Mouse (Mus musculus) adrenal gland, adult 18-20 months (tissue): ENCODE data around the gene Fam71e2. TPM values are rescaled to one million over a fixed set of nuclear protein-coding genes. Genes with fewer than 3 reads are reported as not detected.

Source experiments
- DNase-seq, 2 experiments: peaks; one replicate each; pipeline ENCODE4 v3.0.0; 2021 to 2022; ENCODE audit warnings: low spot score in 2 of 2
- total RNA-seq, 2 experiments: library from RNA; stranded (reverse); gene quantifications; 1 replicate in 1 of 2; 2 replicates in 1 of 2; pipeline ENCODE4 v1.2.3; 2021

The Fam71e2 gene
- total RNA-seq, 2 experiments from 2014 or later = not detected

DNA sequence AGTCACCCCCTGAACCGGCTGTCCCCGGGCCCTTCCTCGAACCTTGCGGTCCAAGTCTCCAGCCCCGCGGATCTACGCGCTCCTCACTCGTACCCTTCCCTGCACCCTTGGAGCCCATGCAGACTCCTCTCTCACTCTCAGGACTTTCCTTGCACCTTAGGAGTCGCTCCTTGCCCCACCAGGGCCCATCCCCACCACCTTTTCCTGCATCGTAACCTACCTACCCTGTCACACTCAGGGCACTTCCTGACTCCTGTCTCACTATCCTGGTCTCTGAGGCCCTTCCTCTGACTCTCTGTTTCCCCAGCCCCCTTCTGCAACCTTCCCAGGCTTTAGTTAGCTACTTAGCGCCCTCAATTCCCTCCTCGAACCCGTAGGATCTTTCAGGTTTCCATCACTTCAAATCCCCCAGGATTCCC lies 30.8 kb downstream of the Fam71e2 start:
- no peak for DNase-seq

DNA sequence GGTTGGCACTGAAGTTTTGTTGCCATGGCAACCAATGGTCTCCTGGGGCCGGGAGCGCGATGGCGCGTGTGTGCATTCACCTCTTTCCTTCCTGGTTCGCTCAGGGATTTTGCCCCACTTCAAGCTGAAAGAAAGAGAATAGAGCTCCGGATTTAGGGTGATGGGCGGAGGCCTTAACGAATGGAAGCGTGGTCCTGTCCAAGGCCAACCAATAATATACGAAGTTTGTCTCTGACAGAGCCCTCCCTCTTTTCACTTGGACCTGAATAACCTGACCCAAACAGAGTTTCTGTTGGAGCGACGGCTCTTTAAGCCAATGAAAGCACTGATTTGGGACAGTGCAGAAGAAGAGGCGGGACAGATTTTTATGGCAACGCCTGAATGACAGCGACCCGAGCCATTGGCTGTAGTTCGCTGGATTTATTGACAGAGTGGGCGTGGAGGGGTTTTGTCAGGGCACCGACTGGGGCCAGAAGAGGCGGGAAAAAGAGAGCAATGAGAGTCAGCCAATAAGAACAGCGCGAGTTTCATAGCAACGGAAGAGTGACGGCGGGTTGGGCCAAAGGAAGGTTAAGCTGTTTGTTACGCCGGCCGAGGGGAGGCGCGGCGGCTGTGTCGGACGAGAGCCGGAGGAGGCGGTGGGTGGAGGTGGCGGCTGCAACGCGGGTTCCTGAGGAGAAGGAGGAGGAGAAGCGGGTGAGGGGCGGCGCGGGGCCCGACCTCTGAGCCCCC lies 31.4 kb downstream of the Fam71e2 start, which contains the start of gene Kmt5c:
Gene Kmt5c, plus strand, starts transcription at position 572 of the 732 bp plus-strand sequence.
- peak; percentile 87 for DNase-seq

DNA sequence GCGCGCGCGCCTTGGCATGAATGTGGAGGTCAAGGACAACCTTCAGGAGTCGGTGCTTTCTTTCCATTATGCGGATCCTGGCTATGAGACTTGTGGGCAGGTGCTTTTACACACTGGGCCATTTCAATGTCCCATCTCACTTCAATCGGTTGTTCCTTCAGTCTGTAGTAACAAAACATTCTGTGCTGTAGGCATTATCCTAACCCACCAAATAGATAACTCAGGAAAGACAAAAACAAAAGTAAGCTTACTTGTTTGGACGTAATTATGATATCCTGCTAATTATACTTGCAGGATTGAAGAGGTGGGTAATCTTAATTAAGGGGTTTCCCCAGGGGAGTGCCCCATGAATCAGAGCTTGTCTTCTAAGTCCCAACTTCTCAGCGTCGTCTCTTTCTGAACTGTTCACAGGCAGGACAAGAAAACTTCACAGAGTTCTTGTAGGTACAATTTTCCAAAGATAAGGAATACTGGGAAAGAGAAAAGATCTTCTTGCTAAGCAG lies 32.0 kb downstream of the Fam71e2 start:
- no peak for DNase-seq

DNA sequence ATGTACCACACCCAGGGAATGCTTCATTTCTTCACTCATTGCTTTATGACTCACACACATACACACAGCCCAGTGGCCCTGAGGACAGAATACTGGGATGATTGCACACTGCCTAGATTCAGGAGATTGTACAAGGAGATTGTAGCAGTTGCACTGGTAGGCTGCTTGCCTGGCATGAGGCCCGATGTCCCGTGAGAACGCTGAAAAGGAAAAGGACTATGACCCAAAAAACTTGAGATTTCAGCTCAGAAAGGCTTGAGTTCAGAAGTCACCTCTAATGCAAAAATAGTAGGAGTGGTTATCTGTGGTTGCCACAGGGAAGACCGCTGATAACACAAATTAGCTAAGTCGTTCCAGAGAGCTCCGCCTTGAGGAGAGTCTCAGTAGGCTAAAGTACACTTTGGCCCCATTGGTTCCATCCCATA lies 38.1 kb downstream of the Fam71e2 start:
- no peak for DNase-seq

DNA sequence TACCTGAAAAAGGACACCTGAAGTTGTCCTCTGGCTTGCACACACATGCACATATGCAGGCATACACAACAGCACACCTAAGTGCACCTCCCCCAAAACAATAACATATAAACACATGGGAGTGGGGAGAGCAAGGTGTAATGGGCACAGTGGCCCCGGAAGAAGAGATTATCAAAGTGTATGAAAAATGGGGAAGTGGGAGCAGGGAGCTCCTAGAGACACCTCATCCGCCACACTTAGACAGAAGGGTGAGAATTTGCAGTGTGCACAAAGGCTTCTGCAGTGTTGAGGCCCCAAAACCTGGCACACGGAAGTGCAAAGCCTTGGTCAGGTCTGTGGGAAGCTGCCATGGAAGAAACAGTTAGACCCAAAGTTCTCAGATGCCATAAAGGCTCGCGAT lies 40.0 kb downstream of the Fam71e2 start:
- no peak for DNase-seq

GRCm38 (mm10) chr7:4725169-4725568 lies 45.9 kb downstream of the Fam71e2 start, which contains the start of gene Tmem150b:
Gene Tmem150b, minus strand, starts transcription at chr7:4725249.
- no peak for DNase-seq

- DNase-seq = no peak
Observed at GRCm38 (mm10) chr7:4724359-4724758, 46.7 kb downstream of the Fam71e2 start.

DNA sequence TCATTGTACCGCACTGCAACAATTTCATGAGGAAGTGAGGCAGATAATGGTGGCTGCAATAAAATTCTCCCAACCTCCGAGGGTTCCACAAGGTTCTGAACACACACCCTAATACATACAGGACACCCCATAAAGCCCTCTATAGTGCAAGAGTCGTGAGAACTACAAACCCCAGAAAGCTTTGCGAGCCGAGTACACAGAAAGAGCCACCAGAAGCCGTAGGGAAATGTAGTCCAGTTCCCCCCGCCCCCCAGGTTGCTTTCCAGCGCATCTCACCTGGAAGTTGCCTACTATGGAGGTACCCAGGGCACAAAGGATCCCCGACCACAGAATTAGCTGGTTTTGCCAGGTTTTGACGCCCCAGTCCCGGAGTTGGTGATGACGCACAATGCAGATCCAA lies 47.6 kb downstream of the Fam71e2 start:
- no peak for DNase-seq

DNA sequence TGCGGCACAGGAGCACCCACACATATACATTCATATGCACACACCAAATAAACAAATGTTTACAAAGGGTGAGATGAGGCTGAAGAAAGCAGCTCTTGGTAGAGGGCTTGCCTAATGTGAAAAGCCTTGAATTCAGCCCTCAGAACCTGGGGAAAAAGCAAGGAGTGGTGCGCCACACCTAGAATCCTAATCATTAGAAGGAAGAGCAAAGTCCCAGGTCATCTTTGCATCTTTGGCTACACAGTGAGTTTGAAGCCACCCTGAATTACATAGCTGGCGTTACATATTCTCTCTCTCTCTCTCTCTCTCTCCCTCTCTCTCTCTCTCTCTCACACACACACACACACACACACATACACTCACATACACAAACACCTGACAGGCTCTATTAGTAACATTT lies 51.8 kb downstream of the Fam71e2 start:
- DNase-seq = no peak

- DNase-seq = no peak
Observed at GRCm38 (mm10) chr7:4716955-4717354, 54.1 kb downstream of the Fam71e2 start.

- DNase-seq = no peak
Observed at GRCm38 (mm10) chr7:4712594-4712993, 58.5 kb downstream of the Fam71e2 start.

GRCm38 (mm10) chr7:4705098-4705497 lies 66.0 kb downstream of the Fam71e2 start:
- DNase-seq = peak; percentile 35 to 55

Other genes with a start within 250 kb of the Fam71e2 start
- under 1 TPM in 1 of 2 experiments, not detected in 1; 0.66 TPM for gene Tnni3, start 247.1 kb downstream of the Fam71e2 start, total RNA-seq
- 1 to 10 TPM in 1 of 2 experiments, under 1 TPM in 1; 0.51 to 1.2 TPM for gene Dnaaf3, start 238.8 kb downstream of the Fam71e2 start, total RNA-seq
- 1 to 10 TPM; 7.0 to 7.5 TPM for gene Syt5, start 223.8 kb downstream of the Fam71e2 start, total RNA-seq
- gene Ptprh, start 167.3 kb downstream of the Fam71e2 start, total RNA-seq = not detected
- 1 to 10 TPM; 7.4 to 9.6 TPM for gene Tmem86b, start 139.9 kb downstream of the Fam71e2 start, total RNA-seq
- 10 to 100 TPM; 79.2 to 98.8 TPM for gene Ppp6r1, start 112.3 kb downstream of the Fam71e2 start, total RNA-seq
- 10 to 100 TPM; 47.8 TPM for gene Hspbp1, start 86.2 kb downstream of the Fam71e2 start, total RNA-seq
- 1 to 10 TPM; 4.0 to 5.3 TPM for gene Brsk1, start 80.7 kb downstream of the Fam71e2 start, total RNA-seq
- gene Tmem150b, start 46.1 kb downstream of the Fam71e2 start, total RNA-seq = under 1 TPM; 0.36 to 0.38 TPM
- 10 to 100 TPM; 34.5 to 35.3 TPM for gene Kmt5c, start 31.2 kb downstream of the Fam71e2 start, total RNA-seq
- 10 to 100 TPM in 1 of 2 experiments, 1 to 10 TPM in 1; 7.6 to 10.6 TPM for gene Cox6b2, start 18.2 kb downstream of the Fam71e2 start, total RNA-seq
- under 1 TPM; 0.17 to 0.51 TPM for gene Il11, start 11.6 kb upstream of the Fam71e2 start, total RNA-seq
- not detected for gene Tmem190, start 11.6 kb upstream of the Fam71e2 start, total RNA-seq
- 10 to 100 TPM in 1 of 2 experiments, 1 to 10 TPM in 1; 6.5 to 12.1 TPM for gene Tmem238, start 18.4 kb upstream of the Fam71e2 start, total RNA-seq
- 100 to 1,000 TPM; 849 to 923 TPM for gene Rpl28, start 21.6 kb upstream of the Fam71e2 start, total RNA-seq
- 100 to 1,000 TPM; 119 to 128 TPM for gene Ube2s, start 41.3 kb upstream of the Fam71e2 start, total RNA-seq
- 1 to 10 TPM; 2.1 to 2.4 TPM for gene Shisa7, start 73.4 kb upstream of the Fam71e2 start, total RNA-seq
- 10 to 100 TPM in 1 of 2 experiments, 1 to 10 TPM in 1; 9.6 to 18.3 TPM for gene Isoc2b, start 99.0 kb upstream of the Fam71e2 start, total RNA-seq
- gene Isoc2a, start 105.9 kb upstream of the Fam71e2 start, total RNA-seq = 10 to 100 TPM; 32.7 to 38.0 TPM
- gene Gm36210, start 135.2 kb upstream of the Fam71e2 start, total RNA-seq = not detected
- 10 to 100 TPM; 13.9 to 17.2 TPM for gene Zfp628, start 143.9 kb upstream of the Fam71e2 start, total RNA-seq
- 10 to 100 TPM in 1 of 2 experiments, 1 to 10 TPM in 1; 9.8 to 11.6 TPM for gene Nat14, start 150.7 kb upstream of the Fam71e2 start, total RNA-seq
- gene Ssc5d, start 154.5 kb upstream of the Fam71e2 start, total RNA-seq = 1 to 10 TPM; 2.2 to 2.5 TPM
- 1 to 10 TPM in 1 of 2 experiments, under 1 TPM in 1; 0.96 to 2.5 TPM for gene Sbk2, start 193.1 kb upstream of the Fam71e2 start, total RNA-seq
- gene Sbk3, start 199.9 kb upstream of the Fam71e2 start, total RNA-seq = under 1 TPM; 0.13 to 0.22 TPM
- gene Zfp579, start 224.9 kb upstream of the Fam71e2 start, total RNA-seq = 10 to 100 TPM; 15.9 to 25.4 TPM
- 10 to 100 TPM; 10.2 to 11.5 TPM for gene Zfp524, start 243.1 kb upstream of the Fam71e2 start, total RNA-seq
- gene Fiz1, start 243.4 kb upstream of the Fam71e2 start, total RNA-seq = 10 to 100 TPM; 21.7 to 22.5 TPM
- not detected for gene Gm44973, start 244.2 kb upstream of the Fam71e2 start, total RNA-seq
- gene Zfp865, start 249.1 kb upstream of the Fam71e2 start, total RNA-seq = 10 to 100 TPM; 24.4 to 24.5 TPM
- gene Ccdc106, start 249.3 kb upstream of the Fam71e2 start, total RNA-seq = 1 to 10 TPM; 1.5 to 2.6 TPM